Mouse (Mus musculus): Measurements from ENCODE around the gene Sucla2.

DNA sequence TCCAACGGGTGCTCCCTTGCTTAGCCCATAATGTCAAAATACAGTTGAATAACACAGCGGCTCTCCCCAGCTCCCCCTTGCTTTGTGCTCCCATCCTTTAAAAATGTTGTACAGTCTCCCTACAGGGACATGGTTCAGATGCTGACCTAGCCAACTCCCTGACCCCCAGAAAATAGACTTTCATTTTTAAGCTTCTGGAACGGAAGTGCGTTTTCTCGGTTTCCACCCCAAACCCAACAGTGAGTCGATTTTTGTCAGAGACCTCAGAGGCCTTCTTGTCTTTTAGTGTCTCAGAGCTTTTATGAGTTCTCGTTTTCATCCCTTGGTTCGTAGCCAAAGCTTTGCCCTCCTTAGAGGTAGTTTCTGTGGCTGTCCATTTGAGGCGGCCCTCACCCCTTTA, 23.8 kb upstream of the Sucla2 start:
- TF ChIP-seq TAL1 (IDR thresholded peaks at IDR 0.05; ENCODE audit: low read length) = no peak
- TF ChIP-seq GATA1 (IDR thresholded peaks at IDR 0.05; ENCODE audit: low read length) = no peak
